Mouse (Mus musculus): ENCODE data around the gene Ttc8. TPM values are rescaled to one million over a fixed set of nuclear protein-coding genes. Genes with fewer than 3 reads are reported as not detected.

The Ttc8 gene
- total RNA-seq, 2 experiments from 2014 or later = 27.4 to 35.0 TPM

DNA sequence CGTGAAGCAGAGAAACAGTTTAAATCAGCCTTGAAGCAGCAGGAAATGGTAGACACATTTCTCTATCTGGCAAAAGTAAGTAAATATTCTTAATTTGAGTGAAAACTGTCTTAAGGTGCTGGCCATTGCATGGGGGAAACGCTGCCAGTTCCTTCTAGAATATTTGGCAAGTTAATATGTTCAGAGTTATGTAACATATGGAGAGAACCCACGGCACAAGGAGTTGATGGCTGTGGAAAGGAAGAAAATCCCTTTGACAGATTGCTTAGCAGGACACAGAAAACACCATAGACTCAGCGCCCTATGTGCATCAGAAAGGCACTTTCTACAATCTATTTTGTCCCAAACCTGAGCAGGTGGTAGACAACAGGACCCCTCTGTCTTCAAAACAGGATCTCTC, 41.0 kb downstream of the Ttc8 start:
- peak in 1 of 2 experiments; percentile 24 for DNase-seq (ENCODE audit: extremely low spot score in 1 of 2, low spot score in 2 of 2)
- intact Hi-C loops (cut with DNase I) = no loop called here

DNA sequence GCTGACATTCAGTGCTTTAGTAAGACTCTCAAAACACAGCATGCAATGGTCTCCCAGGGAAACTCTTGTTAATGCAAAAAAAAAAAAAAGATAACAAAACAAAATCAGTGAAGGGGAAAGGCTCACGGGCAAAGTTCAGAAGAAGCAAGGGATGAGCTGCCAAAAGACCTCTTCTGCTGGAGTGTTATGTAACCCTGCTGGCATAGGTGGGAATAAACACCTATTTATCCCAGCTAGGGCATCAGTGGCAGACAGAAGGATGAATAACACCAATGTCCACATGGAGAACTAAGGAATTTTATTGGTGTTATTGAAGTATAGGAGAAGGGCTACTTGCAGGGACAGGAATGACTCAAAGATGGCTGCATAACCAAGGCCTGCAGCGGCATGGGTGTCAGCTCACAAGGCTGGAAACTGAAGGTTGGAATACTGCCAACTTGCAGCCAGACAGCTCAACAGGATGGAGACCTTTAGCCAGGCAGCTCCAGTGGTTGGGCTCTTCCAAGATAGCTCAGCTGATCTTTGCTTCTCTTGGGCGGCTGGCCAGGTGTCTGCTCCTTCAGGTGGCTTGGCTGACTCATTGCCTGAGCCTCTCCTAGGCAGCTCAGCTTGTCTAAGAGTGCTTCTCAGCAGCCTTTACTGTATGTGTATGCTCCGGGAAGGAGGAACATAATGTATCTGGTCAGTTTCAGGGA, 45.2 kb downstream of the Ttc8 start:
- intact Hi-C loops (cut with DNase I) = no loop called here

GRCm38 (mm10) chr12:98972291-98972690, 51.9 kb downstream of the Ttc8 start:
- DNase-seq (ENCODE audit: extremely low spot score in 1 of 2, low spot score in 2 of 2) = no peak

More for the DNA sequence above, 45.2 kb downstream of the Ttc8 start:
- DNase-seq (ENCODE audit: extremely low spot score in 1 of 2, low spot score in 2 of 2) = peak in 1 of 2 experiments; percentile 41

GRCm38 (mm10) chr12:98973461-98973860, 53.1 kb downstream of the Ttc8 start:
- DNase-seq (ENCODE audit: extremely low spot score in 1 of 2, low spot score in 2 of 2) = no peak

More at GRCm38 (mm10) chr12:98972291-98972690, 51.9 kb downstream of the Ttc8 start:
- intact Hi-C loops (cut with DNase I) = no loop called here

GRCm38 (mm10) chr12:98974157-98974804, 53.9 kb downstream of the Ttc8 start:
- DNase-seq (ENCODE audit: extremely low spot score in 1 of 2, low spot score in 2 of 2) = no peak
- intact Hi-C loops (cut with DNase I) = no loop called here

More at GRCm38 (mm10) chr12:98973461-98973860, 53.1 kb downstream of the Ttc8 start:
- intact Hi-C loops (cut with DNase I) = no loop called here

- DNase-seq (ENCODE audit: extremely low spot score in 1 of 2, low spot score in 2 of 2) = no peak
- intact Hi-C loops (cut with DNase I) = no loop called here
Measured at GRCm38 (mm10) chr12:98981081-98981480, 60.7 kb downstream of the Ttc8 start.

DNA sequence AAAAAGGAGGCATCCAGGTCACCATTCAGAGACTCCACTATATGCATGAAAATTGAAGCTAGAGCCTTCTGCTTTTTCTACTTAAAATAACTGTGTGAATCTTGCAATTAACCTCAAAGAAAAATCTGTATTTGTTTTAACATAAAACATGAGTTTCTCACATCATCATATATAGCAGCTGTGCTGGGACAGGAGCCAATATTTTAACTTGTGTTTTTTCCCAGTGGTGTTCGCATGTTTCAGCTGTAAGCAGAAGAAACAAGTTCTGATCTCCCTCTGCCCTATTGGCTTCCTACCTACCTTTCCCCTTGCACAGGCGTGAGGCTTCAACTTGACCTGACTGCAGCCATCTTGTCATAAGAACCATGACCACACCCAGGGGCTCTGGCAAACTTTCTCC, 64.4 kb downstream of the Ttc8 start:
- intact Hi-C loops (cut with DNase I) = no loop called here
- no peak for DNase-seq (ENCODE audit: extremely low spot score in 1 of 2, low spot score in 2 of 2)

- DNase-seq (ENCODE audit: extremely low spot score in 1 of 2, low spot score in 2 of 2) = no peak
Measured at GRCm38 (mm10) chr12:98991076-98991829, 70.9 kb downstream of the Ttc8 start.

DNA sequence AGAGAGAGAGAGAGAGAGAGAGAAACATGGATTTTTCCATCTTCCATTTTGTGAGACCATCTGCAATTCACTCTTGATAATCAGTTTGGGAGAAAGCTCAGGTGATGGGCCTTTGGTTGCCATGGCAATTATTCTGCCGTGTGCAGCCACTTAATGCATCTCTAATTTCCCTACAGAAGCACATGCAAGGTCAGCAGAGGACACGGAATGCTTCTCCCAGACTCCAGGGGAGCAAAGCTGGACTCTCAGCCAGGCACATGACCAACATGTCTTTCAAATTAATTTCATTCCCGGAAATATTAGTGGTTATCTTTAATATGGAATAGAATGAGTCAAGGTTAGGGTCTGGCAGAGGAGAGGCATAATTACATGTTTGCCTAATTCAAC, 71.4 kb downstream of the Ttc8 start:
- intact Hi-C loops (cut with DNase I) = no loop called here
- DNase-seq (ENCODE audit: extremely low spot score in 1 of 2, low spot score in 2 of 2) = no peak

More at GRCm38 (mm10) chr12:98991076-98991829, 70.9 kb downstream of the Ttc8 start:
- intact Hi-C loops (cut with DNase I) = no loop called here

- intact Hi-C loops (cut with DNase I) = no loop called here
- DNase-seq (ENCODE audit: extremely low spot score in 1 of 2, low spot score in 2 of 2) = no peak
Measured at GRCm38 (mm10) chr12:98993736-98994135, 73.4 kb downstream of the Ttc8 start.

DNA sequence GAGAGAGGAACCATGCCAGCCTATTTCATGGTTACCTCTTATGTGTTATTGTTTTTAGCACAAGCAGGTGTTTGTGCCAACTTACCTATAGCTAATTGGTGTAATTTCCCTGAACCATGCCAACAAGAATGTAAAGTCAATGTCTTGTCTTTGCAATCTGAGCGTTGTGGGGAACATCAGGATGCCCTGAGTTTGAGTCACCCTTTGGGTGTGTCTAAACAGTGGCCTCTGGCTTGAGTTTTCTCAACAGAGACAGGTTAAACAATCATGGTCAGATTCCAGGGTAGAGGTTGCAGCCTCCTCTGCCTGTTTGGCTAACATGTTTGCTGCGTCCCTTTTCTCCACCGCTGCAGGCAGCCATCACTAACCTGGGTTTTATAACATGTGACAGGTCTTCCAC, 74.0 kb downstream of the Ttc8 start:
- DNase-seq (ENCODE audit: extremely low spot score in 1 of 2, low spot score in 2 of 2) = no peak
- intact Hi-C loops (cut with DNase I) = no loop called here

- DNase-seq (ENCODE audit: extremely low spot score in 1 of 2, low spot score in 2 of 2) = no peak
- intact Hi-C loops (cut with DNase I) = no loop called here
Measured at GRCm38 (mm10) chr12:98995881-98996280, 75.5 kb downstream of the Ttc8 start.

DNA sequence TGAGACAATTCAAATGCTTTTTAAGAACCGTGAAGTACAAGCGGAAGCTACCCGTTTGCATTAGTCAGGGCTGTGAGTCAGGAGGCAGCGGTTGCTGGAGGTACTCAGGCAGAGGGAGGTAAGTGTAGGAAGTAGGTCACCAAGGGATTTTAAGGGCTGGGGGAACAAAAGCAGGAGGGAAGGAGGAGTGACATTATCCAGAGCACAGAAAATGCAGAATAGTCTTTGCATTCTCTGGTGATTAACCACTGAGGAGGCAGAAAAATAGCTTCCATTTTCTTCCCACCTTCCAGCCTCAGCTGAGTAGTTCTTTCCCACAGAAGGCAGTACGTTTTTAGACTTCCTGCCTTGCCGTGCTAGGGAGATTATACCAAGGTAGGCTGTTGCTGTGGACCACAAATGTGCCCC, 76.2 kb downstream of the Ttc8 start:
- no peak for DNase-seq (ENCODE audit: extremely low spot score in 1 of 2, low spot score in 2 of 2)
- intact Hi-C loops (cut with DNase I) = no loop called here

DNA sequence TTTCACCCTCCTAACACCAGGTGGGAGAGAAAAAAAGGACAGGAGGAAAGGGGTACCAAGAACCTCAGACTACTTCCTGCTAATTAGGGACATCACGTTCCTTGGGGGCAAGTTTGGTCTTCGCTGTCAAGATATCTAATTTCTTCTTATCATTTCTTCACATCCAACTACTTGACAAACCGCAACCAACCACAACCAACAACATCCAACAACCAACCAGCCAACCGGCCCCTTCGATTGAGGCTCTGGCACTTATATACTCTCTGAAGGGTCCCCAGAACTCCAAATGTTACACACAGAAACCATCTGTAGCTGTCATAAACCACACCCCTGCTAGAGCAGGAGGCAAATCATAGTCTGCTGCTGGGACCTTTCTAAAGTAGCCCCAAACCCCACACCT, 76.7 kb downstream of the Ttc8 start:
- intact Hi-C loops (cut with DNase I) = no loop called here
- DNase-seq (ENCODE audit: extremely low spot score in 1 of 2, low spot score in 2 of 2) = no peak

- intact Hi-C loops (cut with DNase I) = no loop called here
- no peak for DNase-seq (ENCODE audit: extremely low spot score in 1 of 2, low spot score in 2 of 2)
Measured at GRCm38 (mm10) chr12:98998662-98999428, 78.5 kb downstream of the Ttc8 start.

GRCm38 (mm10) chr12:99000310-99000709, 79.9 kb downstream of the Ttc8 start:
- intact Hi-C loops (cut with DNase I) = no loop called here
- DNase-seq (ENCODE audit: extremely low spot score in 1 of 2, low spot score in 2 of 2) = no peak

- no peak for DNase-seq (ENCODE audit: extremely low spot score in 1 of 2, low spot score in 2 of 2)
- intact Hi-C loops (cut with DNase I) = no loop called here
Measured at GRCm38 (mm10) chr12:99003046-99003445, 82.7 kb downstream of the Ttc8 start.

DNA sequence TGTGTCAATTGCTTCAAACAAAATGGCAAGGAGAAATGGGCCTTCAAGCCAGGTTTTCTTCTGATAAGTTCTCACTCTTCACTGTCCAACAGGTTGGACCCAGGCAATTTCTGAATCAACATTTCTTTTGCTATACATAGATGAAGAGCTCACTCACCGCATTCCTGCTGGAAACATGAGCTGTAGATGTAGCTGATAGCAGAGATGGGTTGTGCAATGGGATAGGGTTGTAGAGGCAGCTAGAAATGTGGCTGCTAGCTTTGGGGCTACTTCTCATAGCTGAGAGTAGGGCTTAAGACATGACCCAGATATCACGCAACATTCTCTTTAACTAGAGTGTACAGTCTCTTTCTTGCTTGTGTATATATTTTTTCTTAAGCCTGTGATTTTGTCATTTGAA, 84.4 kb downstream of the Ttc8 start:
- no peak for DNase-seq (ENCODE audit: extremely low spot score in 1 of 2, low spot score in 2 of 2)
- intact Hi-C loops (cut with DNase I) = no loop called here

DNA sequence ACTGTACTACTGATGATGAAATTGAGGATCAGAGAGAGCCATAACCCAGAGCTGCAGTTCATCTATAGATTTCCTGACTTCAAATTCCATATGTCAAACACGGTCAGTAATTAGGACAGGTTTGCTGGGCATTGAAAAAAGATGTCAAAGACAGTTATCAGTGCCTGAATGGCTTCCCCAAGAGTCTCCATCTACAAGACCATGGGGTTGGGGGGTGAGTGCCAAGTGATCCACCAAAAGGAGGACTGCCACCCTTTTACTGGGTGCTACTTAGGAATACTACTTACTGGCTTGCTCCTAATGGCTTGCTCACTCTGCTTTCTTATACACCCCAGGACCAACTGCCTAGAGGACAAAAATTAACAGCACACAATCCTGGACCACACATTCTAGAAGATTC, 88.4 kb downstream of the Ttc8 start:
- intact Hi-C loops (cut with DNase I) = no loop called here
- no peak for DNase-seq (ENCODE audit: extremely low spot score in 1 of 2, low spot score in 2 of 2)

All from left cerebral cortex, postnatal 10 days (tissue).